Mouse (Mus musculus) left cerebral cortex, postnatal 25 days (tissue): Measurements from ENCODE around the gene Mylk4. TPM values are rescaled to one million over a fixed set of nuclear protein-coding genes. Genes with fewer than 3 reads are reported as not detected.

Experiments
- DNase-seq, 2 experiments: peaks; one replicate each; pipeline ENCODE4 v3.0.0; 2022; ENCODE audit warnings: low spot score in 2 of 2, mixed read lengths in 1 of 2
- intact Hi-C: fragments of 180-260 bp; cut with DNase I; formaldehyde crosslinking; loops from one replicate; pipeline ENCODE4 v1.15.1; 2025
- total RNA-seq, 2 experiments: library from RNA; stranded (reverse); gene quantifications; 2 replicates each; pipeline ENCODE4 v1.2.3; 2021

Gene Mylk4
- total RNA-seq = under 1 TPM; 0.14 to 0.16 TPM

GRCm38 (mm10) chr13:32783816-32784215 lies at the start of gene Mylk4:
TSS of gene Mylk4 (minus strand) at chr13:32783954.
- intact Hi-C loops = no loop called here
- DNase-seq = no peak

- intact Hi-C loops = no loop called here
- peak in 1 of 2 experiments; percentile 16 for DNase-seq
These were observed 49.5 kb upstream of the Mylk4 start for GRCm38 (mm10) chr13:32833237-32833636.

GRCm38 (mm10) chr13:32832776-32833175 lies 49.0 kb upstream of the Mylk4 start:
- intact Hi-C loops = no loop called here
- no peak for DNase-seq

DNA sequence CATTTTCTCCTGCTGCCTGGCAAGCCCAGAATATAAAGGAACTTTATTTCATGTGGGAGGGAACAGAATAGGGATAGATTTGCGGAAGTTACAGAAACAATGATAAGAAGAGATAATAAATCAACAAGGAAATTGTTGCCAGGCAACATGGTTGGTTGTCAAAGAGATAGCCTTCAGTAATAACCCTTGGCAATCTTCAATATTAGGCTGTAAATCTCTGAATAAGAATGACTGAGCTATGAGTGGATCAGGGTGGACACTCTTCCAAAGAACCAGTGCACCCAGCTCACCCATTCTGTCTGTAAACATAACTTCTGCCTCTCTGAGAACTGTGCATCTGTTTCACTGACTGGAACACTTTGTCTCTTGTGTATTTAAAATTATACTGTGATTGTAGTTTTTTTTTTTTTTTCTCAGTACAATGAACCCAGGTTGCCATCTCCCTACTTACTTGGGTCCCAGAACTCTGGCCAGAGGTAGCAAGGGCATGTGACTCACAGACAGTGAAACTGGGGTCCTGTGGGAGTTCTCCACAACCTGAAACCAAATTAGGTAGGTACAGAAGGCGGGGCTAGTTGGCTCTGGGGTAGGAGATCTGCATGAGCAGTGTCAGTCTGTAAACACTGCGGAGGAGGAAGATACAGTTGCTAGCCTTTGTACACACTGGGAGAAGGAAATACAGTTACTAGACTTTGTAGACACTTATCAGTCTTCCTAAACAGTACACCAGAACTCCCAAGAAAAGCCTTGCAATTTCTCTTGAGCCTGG lies 47.9 kb upstream of the Mylk4 start:
- intact Hi-C loops = no loop called here
- DNase-seq = no peak

DNA sequence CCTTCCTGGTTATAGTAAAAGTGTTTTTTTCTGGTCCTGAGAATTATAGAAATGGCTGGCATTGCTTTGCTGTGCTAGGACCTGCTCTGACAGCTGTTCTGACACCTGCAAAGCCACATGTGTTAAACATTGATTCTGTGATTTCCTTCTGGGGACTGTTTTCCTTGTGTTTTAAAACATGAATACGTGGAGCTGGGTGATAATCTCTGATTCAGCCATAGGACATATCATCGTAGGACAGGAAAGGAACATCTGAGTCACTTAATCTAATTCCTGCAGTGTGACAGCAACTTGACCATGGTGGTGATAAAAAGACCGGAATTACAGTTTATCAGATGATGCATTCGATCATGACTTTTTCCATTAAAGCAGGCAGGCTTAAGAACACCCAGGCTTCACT lies 45.1 kb upstream of the Mylk4 start:
- intact Hi-C loops = no loop called here
- no peak for DNase-seq

- DNase-seq = peak; percentile 37 to 48
- intact Hi-C loops = no loop called here
These were observed 44.2 kb upstream of the Mylk4 start for GRCm38 (mm10) chr13:32827951-32828350.

- DNase-seq = no peak
- intact Hi-C loops = no loop called here
These were observed 43.5 kb upstream of the Mylk4 start for GRCm38 (mm10) chr13:32827111-32827822.

GRCm38 (mm10) chr13:32825546-32825945 lies 41.8 kb upstream of the Mylk4 start:
- intact Hi-C loops = no loop called here
- DNase-seq = no peak

GRCm38 (mm10) chr13:32824377-32825330 lies 40.9 kb upstream of the Mylk4 start:
- DNase-seq = no peak
- intact Hi-C loops = no loop called here

DNA sequence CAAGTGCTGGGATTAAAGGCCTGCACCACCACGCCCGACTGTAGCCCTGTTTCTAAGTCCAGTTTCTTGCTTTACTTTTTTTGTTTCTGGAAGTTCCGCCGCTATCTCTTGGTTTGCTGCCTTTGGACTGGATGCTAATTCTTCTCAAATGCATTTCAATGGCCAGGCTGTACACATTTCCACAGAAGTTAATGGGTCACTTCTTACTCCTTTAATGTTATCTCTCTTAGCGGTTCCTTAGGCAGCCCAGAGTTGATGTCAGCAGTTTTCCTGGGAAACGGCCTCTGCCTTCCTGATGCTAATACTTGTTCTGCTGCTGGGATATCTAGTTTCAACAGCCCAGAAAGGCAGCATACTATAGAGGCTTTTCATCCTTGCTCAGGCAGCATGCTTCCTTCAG lies 39.4 kb upstream of the Mylk4 start:
- intact Hi-C loops = no loop called here
- DNase-seq = no peak

- no peak for DNase-seq
- intact Hi-C loops = no loop called here
These were observed 37.9 kb upstream of the Mylk4 start for GRCm38 (mm10) chr13:32821671-32822070.

GRCm38 (mm10) chr13:32819926-32820325 lies 36.2 kb upstream of the Mylk4 start:
- intact Hi-C loops = no loop called here
- DNase-seq = no peak

DNA sequence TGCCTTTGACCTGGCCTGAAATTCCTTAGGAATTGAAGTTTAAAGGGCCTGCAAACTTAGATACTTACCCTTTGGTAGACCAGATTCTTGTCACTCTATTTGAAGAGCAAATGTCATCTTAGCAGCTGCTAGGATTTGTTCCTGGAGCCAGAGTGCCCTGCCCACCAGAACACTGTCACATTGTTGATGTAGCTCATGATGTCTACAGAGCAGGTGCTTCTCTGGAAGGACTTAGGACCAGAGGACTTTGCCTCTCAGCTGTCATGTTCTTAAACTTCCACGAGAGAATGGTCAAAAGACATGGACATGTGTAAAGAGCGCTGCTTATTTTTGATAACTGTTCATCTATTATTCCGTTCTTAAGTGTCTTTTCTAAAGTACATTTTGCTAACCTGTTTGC lies 35.5 kb upstream of the Mylk4 start:
- no peak for DNase-seq
- intact Hi-C loops = no loop called here

- intact Hi-C loops = no loop called here
- DNase-seq = no peak
These were observed 23.9 kb upstream of the Mylk4 start for GRCm38 (mm10) chr13:32807624-32808023.

- intact Hi-C loops = no loop called here
These were observed 23.1 kb upstream of the Mylk4 start for GRCm38 (mm10) chr13:32806820-32807219.

GRCm38 (mm10) chr13:32803701-32804345 lies 20.1 kb upstream of the Mylk4 start:
- intact Hi-C loops = no loop called here

More at GRCm38 (mm10) chr13:32806820-32807219, 23.1 kb upstream of the Mylk4 start:
- DNase-seq = no peak

DNA sequence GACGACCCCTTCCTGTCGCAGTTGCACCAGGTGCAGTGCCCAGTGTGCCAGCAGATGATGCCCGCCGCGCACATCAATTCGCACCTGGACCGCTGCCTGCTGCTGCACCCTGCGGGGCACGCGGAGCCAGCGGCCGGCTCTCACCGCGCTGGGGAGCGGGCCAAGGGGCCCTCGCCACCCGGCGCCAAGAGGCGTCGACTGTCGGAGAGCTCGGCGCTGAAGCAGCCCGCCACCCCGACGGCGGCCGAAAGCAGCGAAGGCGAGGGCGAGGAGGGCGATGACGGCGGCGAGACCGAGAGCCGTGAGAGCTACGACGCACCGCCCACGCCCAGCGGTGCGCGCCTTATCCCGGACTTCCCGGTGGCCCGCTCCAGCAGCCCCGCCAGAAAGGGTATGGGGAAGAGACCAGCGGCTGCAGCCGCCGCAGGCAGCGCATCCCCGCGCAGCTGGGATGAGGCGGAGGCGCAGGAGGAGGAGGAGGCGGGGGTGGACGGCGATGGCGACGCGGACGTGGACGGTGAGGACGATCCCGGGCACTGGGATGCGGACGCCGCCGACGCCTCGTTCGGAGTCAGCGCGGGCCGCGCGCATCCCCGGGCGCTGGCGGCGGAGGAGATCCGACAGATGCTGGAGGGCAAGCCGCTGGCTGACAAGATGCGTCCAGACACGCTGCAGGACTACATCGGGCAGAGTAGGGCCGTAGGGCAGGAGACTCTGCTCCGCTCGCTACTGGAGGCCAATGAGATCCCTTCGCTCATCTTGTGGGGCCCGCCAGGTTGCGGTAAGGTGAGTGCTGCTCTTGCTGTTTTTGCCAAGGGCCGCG lies 18.7 kb upstream of the Mylk4 start, which contains the start of gene D930007J09Rik:
TSS of gene D930007J09Rik (minus strand) at position 591 of the 823 bp plus-strand sequence.
- DNase-seq = peak; percentile 62 to 68
- intact Hi-C loops = no loop called here

More at GRCm38 (mm10) chr13:32803701-32804345, 20.1 kb upstream of the Mylk4 start:
- no peak for DNase-seq

GRCm38 (mm10) chr13:32801693-32802221 lies 18.0 kb upstream of the Mylk4 start, which contains the start of gene Wrnip1:
TSS of gene Wrnip1 (plus strand) at chr13:32802038.
- DNase-seq = peak; percentile 96 to 100
- intact Hi-C loops = no loop called here
